Mouse (Mus musculus) stomach, embryonic 14.5 days (tissue): ENCODE data around the gene Zic4. TPM values are rescaled to one million over a fixed set of nuclear protein-coding genes. Genes with fewer than 3 reads are reported as not detected.

Experiments used
- ATAC-seq: fragments of 200-750 bp; cut with Nextera tagmentation; 2 replicates; pipeline ENCODE4 v1.8.0; 2017; ENCODE audit warnings: low read depth, moderate TSS enrichment; ENCODE audit not compliant: insufficient number of reproducible peaks, insufficient read depth, low FRiP score
- H3K27ac ChIP-seq: fragments of 300-500 bp; sonication (generic); 2 replicates; pipeline ENCODE4 v1.5.1; 2014; ENCODE audit warnings: mild to moderate bottlenecking, low read length, moderate library complexity, mixed read lengths
- H3K27me3 ChIP-seq: fragments of 300-500 bp; sonication (generic); 2 replicates; pipeline ENCODE4 v1.6.1; 2014; ENCODE audit warnings: low read length, control low read depth, mixed read lengths; ENCODE audit not compliant: control insufficient read depth, insufficient read depth
- H3K36me3 ChIP-seq: fragments of 300-500 bp; sonication (generic); 2 replicates; pipeline ENCODE4 v1.6.1; 2014; ENCODE audit warnings: mild to moderate bottlenecking, control low read depth, low read length, moderate library complexity, mixed read lengths; ENCODE audit not compliant: control insufficient read depth, insufficient read depth
- H3K4me1 ChIP-seq: fragments of 300-500 bp; sonication (generic); 2 replicates; pipeline ENCODE4 v1.6.1; 2014; ENCODE audit warnings: low read length, control low read depth, mixed read lengths; ENCODE audit not compliant: control insufficient read depth, insufficient read depth
- H3K4me2 ChIP-seq: fragments of 300-500 bp; sonication (generic); replicated peaks from 2 replicates; pipeline ENCODE4 v1.6.1; 2014; ENCODE audit warnings: low read depth, low read length, control low read depth
- H3K4me3 ChIP-seq: fragments of 300-500 bp; sonication (generic); 2 replicates; pipeline ENCODE4 v1.5.1; 2014; ENCODE audit warnings: low read depth, low read length, control low read depth
- H3K9ac ChIP-seq: fragments of 300-500 bp; sonication (generic); replicated peaks from 2 replicates; pipeline ENCODE4 v1.6.1; 2014; ENCODE audit warnings: low read depth, mild to moderate bottlenecking, control low read depth, low read length, moderate library complexity, mixed read lengths
- H3K9me3 ChIP-seq: fragments of 300-500 bp; sonication (generic); 2 replicates; pipeline ENCODE4 v1.6.1; 2016; ENCODE audit warnings: low read depth, low read length, control low read depth; ENCODE audit not compliant: control insufficient read depth
- WGBS: fragments of 180-500 bp; shearing (Covaris S2); extraction: QIAGEN DNeasy Blood & Tissue Kit; methylation state at CpG from one replicate; pipeline ENCODE4 v1.1.7; 2014; 5-methylcytosine and 5-hydroxymethylcytosine counted together
- polyA plus RNA-seq: library from polyadenylated mRNA; unstranded; fragments of >200 nt; fragmentation: Nextera tagmentation; extraction: Ambion mirVana; gene quantifications from 2 replicates; pipeline ENCODE4 v1.2.1, GENCODE M21; 2014

Zic4 gene
- polyA plus RNA-seq, 1 experiment from 2014 or later: not detected

GRCm38 (mm10) chr9:91381284-91382110 lies 19.3 kb downstream of the Zic4 start:
- Histone ChIP-seq H3K36me3 (no peaks in the 10 kb centered on the region), H3K4me2 (peak overlapping the region; percentile 61), H3K9me3 (no peaks in the 10 kb centered on the region), H3K27ac (no peak overlapping the region), H3K9ac (no peak overlapping the region; the same call in 1 of the 2 replicates), H3K4me1 (no peaks in the 10 kb centered on the region), H3K4me3 (peak overlapping the region; percentile 34), H3K27me3 (peaks cover 77% of the 10 kb centered on the region)
- ATAC-seq: peak; percentile 35; the same call in 1 of the 2 replicates
- WGBS: under 1% methylated on average over 57 of the region's 76 CpGs

- Histone ChIP-seq H3K4me2 (no peak overlapping the region), H3K4me1 (no peaks in the 10 kb centered on the region), H3K27ac (no peak overlapping the region), H3K27me3 (peaks cover 77% of the 10 kb centered on the region), H3K36me3 (no peaks in the 10 kb centered on the region), H3K9ac (no peak overlapping the region), H3K9me3 (no peaks in the 10 kb centered on the region), H3K4me3 (peak overlapping the region; percentile 34; the same call in 1 of the 2 replicates)
- no peak for ATAC-seq
- WGBS: 2% methylated on average over 2 of the region's 2 CpGs
These were observed 19.8 kb downstream of the Zic4 start for GRCm38 (mm10) chr9:91382111-91382379.

GRCm38 (mm10) chr9:91382471-91383255 lies 20.4 kb downstream of the Zic4 start:
- WGBS: 2% methylated on average over 24 of the region's 24 CpGs
- no peak for ATAC-seq

GRCm38 (mm10) chr9:91383441-91384135 lies 21.4 kb downstream of the Zic4 start:
- Histone ChIP-seq H3K9me3 (no peaks in the 10 kb centered on the region), H3K4me1 (no peaks in the 10 kb centered on the region), H3K27me3 (peaks cover 73% of the 10 kb centered on the region), H3K36me3 (no peaks in the 10 kb centered on the region), H3K4me3 (no peak overlapping the region), H3K9ac (no peak overlapping the region), H3K4me2 (no peak overlapping the region), H3K27ac (no peak overlapping the region)
- WGBS: under 1% methylated on average over 28 of the region's 28 CpGs
- ATAC-seq: no peak

More at GRCm38 (mm10) chr9:91382471-91383255, 20.4 kb downstream of the Zic4 start:
- H3K4me3 ChIP-seq: no peak overlapping the region
- peaks cover 72% of the 10 kb centered on the region for H3K27me3 ChIP-seq
- H3K36me3 ChIP-seq: no peaks in the 10 kb centered on the region
- no peak overlapping the region for H3K27ac ChIP-seq
- no peak overlapping the region for H3K9ac ChIP-seq
- no peaks in the 10 kb centered on the region for H3K9me3 ChIP-seq
- no peak overlapping the region for H3K4me2 ChIP-seq
- H3K4me1 ChIP-seq: no peaks in the 10 kb centered on the region

- no peak overlapping the region for H3K4me3 ChIP-seq
- no peaks in the 10 kb centered on the region for H3K36me3 ChIP-seq
- H3K9ac ChIP-seq: no peak overlapping the region
- H3K27ac ChIP-seq: no peak overlapping the region
- H3K9me3 ChIP-seq: no peaks in the 10 kb centered on the region
- 2% methylated on average over 30 of the region's 30 CpGs for WGBS
- ATAC-seq: no peak
- peaks cover 70% of the 10 kb centered on the region for H3K27me3 ChIP-seq
- no peaks in the 10 kb centered on the region for H3K4me1 ChIP-seq
- no peak overlapping the region for H3K4me2 ChIP-seq
These were observed 21.9 kb downstream of the Zic4 start for GRCm38 (mm10) chr9:91384136-91384500.

DNA sequence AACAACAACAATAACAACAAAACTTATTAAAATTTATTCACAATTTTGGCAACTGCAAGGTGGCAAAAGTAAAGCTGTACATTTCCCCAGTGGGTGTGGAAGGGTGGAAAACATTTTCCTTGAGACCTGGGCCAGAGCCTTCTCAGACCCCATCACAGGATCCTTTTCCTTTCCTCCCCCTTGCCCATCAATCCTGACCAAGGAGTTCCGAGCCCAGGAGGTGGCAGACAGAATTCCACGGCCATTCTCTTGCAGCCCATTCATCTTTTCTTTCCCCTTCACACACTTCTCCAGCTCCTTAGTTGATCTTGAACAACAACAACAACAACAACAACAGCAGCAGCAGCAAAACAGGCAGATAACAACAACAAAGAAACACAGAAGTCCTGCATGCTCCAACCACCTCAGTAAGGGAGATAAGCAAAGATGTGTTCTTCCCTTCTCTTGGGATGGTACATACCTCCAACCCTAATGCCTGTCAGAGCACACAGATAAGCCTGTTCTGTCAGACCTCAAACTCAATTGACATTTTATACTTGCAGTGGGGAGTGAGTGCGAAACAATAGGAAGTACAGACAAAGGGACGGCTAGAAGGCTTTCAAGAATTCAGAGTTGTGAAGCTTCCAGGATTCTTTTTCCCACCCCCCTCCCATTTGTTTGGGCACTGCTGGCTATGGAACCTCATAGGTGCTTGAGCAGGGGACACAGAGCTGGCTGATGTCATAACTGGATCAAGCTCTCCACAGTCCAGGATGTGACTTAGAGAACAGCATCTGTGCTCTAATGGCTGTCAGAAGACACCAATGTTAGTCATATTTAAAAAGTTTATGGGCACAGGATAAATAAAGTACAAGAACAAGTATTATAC lies 22.7 kb downstream of the Zic4 start:
- no peaks in the 10 kb centered on the region for H3K4me1 ChIP-seq
- H3K4me3 ChIP-seq: no peak overlapping the region
- WGBS: 4% methylated on average over 4 of the region's 4 CpGs
- no peaks in the 10 kb centered on the region for H3K9me3 ChIP-seq
- ATAC-seq: no peak
- H3K36me3 ChIP-seq: no peaks in the 10 kb centered on the region
- no peak overlapping the region for H3K4me2 ChIP-seq
- H3K9ac ChIP-seq: no peak overlapping the region
- H3K27ac ChIP-seq: no peak overlapping the region
- H3K27me3 ChIP-seq: peaks cover 70% of the 10 kb centered on the region

DNA sequence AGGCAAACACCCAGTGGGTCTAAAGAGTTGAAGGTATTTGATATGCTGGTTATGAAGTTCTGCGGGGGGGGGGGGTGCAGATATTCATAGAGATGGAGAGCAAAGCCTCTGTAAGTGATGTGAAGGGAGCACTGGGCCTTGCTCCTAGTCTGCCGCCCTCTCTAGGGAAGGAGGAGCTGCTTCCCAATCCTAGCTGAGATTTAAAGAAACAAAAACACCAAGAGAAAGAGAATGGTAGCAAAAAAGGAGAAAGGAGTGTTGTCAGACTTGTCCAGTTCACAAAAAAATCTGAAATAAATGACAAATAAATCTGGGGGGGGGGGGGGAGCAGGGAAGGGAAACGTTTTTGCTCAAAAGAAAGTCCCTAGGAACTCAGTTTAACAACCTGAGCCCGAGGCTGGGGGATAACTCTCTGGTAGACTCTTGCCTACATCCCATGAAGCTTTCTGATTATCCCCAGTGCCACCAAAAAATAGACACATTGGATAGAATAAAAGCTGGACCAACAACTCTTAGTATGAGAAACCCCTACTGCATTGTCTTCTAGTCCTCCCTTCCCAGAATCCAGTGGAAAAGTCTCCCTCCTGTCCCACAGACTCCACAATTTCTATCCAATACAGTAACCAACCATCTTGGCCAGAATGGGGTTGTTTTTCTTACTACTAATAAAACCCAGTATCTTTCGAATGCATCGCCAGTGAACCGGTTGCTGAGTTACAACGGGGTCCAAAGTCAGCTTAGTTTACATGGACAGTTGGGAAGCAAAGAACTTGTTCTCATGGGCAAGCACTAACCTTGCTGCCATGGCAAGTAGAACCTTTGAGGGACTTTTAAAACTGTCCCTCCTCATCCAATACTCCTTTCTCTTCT lies 23.6 kb downstream of the Zic4 start:
- H3K27me3 ChIP-seq: peaks cover 73% of the 10 kb centered on the region
- no peaks in the 10 kb centered on the region for H3K4me1 ChIP-seq
- H3K9ac ChIP-seq: no peak overlapping the region
- whole genome bisulfite sequencing: 2% methylated on average over 8 of the region's 8 CpGs
- no peaks in the 10 kb centered on the region for H3K36me3 ChIP-seq
- no peak for ATAC-seq
- H3K4me3 ChIP-seq: no peak overlapping the region
- no peaks in the 10 kb centered on the region for H3K9me3 ChIP-seq
- no peak overlapping the region for H3K27ac ChIP-seq
- H3K4me2 ChIP-seq: no peak overlapping the region
